Mouse (Mus musculus): ENCODE data around the gene Efcab11. TPM values are rescaled to one million over a fixed set of nuclear protein-coding genes. Genes with fewer than 3 reads are reported as not detected.

Gene Efcab11
- polyA plus RNA-seq, 1 experiment from 2014 or later = 4.0 TPM

Other genes with a start within 250 kb of the Efcab11 start
- gene Tdp1, start 78 bp upstream of the Efcab11 start, polyA plus RNA-seq (2015; fragmentation: Nextera tagmentation; extraction: Ambion mirVana) = 49.6 and 53.5 TPM in 2 replicates
- 1.3 and 1.5 TPM in 2 replicates for gene Kcnk13, start 80.1 kb upstream of the Efcab11 start, polyA plus RNA-seq (2015; fragmentation: Nextera tagmentation; extraction: Ambion mirVana)
- 270 and 286 TPM in 2 replicates for gene Psmc1, start 225.7 kb upstream of the Efcab11 start, polyA plus RNA-seq (2015; fragmentation: Nextera tagmentation; extraction: Ambion mirVana)

Data from midbrain, embryonic 16.5 days (tissue).